Mouse (Mus musculus): ENCODE measurements around the gene Prpf18.
"Not testable (repeated sequence)": the region's sequence is repeated elsewhere in the genome, so short reads cannot be mapped to it uniquely, and the experiment has no call there.

DNA sequence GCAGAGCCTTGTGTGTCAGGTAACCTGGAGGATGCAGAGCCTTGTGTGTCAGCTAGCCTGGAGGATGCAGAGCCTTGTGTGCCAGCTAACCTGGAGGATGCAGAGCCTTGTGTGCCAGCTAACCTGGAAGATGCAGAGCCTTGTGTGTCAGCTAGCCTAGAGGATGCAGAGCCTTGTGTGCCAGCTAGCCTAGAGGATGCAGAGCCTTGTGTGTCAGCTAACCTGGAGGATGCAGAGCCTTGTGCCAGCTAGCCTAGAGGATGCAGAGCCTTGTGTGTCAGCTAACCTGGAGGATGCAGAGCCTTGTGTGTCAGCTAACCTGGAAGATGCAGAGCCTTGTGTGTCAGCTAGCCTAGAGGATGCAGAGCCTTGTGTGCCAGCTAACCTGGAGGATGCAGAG, 32.8 kb downstream of the Prpf18 start:
- TF ChIP-seq CTCF (IDR thresholded peaks at IDR 0.05; ENCODE audit: extremely low read depth, insufficient read depth, insufficient read length, insufficient replicate concordance); POLR2A (IDR thresholded peaks at IDR 0.05; ENCODE audit: low read depth, low read length): not testable (repeated sequence)
